Mouse (Mus musculus): ENCODE measurements around the gene Kcnk10. TPM values are rescaled to one million over a fixed set of nuclear protein-coding genes. Genes with fewer than 3 reads are reported as not detected.

Gene Kcnk10
- polyA plus RNA-seq, 1 experiment, result 24.0 TPM

- Histone ChIP-seq H3K4me3 (replicated peaks; ENCODE audit: insufficient read depth, low read depth, low read length) (no peak overlapping the region), H3K27me3 (ENCODE audit: control insufficient read depth, insufficient read depth, low read length) (no peaks in the 10 kb centered on the region), H3K4me1 (ENCODE audit: control insufficient read depth, insufficient read depth, low read length) (peaks cover 34% of the 10 kb centered on the region; the same call in 1 of the 2 replicates), H3K27ac (ENCODE audit: insufficient read depth, low read length) (peak overlapping the region; percentile 8)
- peak; percentile 59 to 80 for DNase-seq
- 12% methylated on average over 2 of the region's 2 CpGs for WGBS
- TF ChIP-seq POLR2A (IDR thresholded peaks at IDR 0.05; ENCODE audit: borderline replicate concordance, insufficient read depth, low read length), result no peak
- no peak for TF ChIP-seq CTCF (IDR thresholded peaks at IDR 0.05; ENCODE audit: borderline replicate concordance, insufficient read depth, low read depth, low read length)
These were observed 96.7 kb downstream of the Kcnk10 start for GRCm38 (mm10) chr12:98481460-98481859.

GRCm38 (mm10) chr12:98481048-98481447 is 97.1 kb downstream of the Kcnk10 start:
- Histone ChIP-seq H3K27ac (ENCODE audit: insufficient read depth, low read length) (peak overlapping the region; percentile 8; the same call in 1 of the 2 replicates), H3K4me3 (replicated peaks; ENCODE audit: insufficient read depth, low read depth, low read length) (no peak overlapping the region), H3K27me3 (ENCODE audit: control insufficient read depth, insufficient read depth, low read length) (no peaks in the 10 kb centered on the region), H3K4me1 (ENCODE audit: control insufficient read depth, insufficient read depth, low read length) (peaks cover 34% of the 10 kb centered on the region; the same call in 1 of the 2 replicates)
- 17% methylated on average over 5 of the region's 5 CpGs for WGBS
- TF ChIP-seq POLR2A (IDR thresholded peaks at IDR 0.05; ENCODE audit: borderline replicate concordance, insufficient read depth, low read length) (no peak), CTCF (IDR thresholded peaks at IDR 0.05; ENCODE audit: borderline replicate concordance, insufficient read depth, low read depth, low read length) (no peak)
- no peak for DNase-seq

- TF ChIP-seq CTCF (IDR thresholded peaks at IDR 0.05; ENCODE audit: borderline replicate concordance, insufficient read depth, low read depth, low read length), result no peak
- TF ChIP-seq POLR2A (IDR thresholded peaks at IDR 0.05; ENCODE audit: borderline replicate concordance, insufficient read depth, low read length), result no peak
- Histone ChIP-seq H3K4me1 (ENCODE audit: control insufficient read depth, insufficient read depth, low read length) (peaks cover 40% of the 10 kb centered on the region), H3K4me3 (replicated peaks; ENCODE audit: insufficient read depth, low read depth, low read length) (no peak overlapping the region), H3K27ac (ENCODE audit: insufficient read depth, low read length) (no peak overlapping the region), H3K27me3 (ENCODE audit: control insufficient read depth, insufficient read depth, low read length) (no peaks in the 10 kb centered on the region)
- DNase-seq, result no peak
- 46% methylated on average over 8 of the region's 8 CpGs for WGBS
These were observed 100.2 kb downstream of the Kcnk10 start for GRCm38 (mm10) chr12:98477673-98478461.

GRCm38 (mm10) chr12:98471232-98471631 is 106.9 kb downstream of the Kcnk10 start:
- no peak overlapping the region for H3K4me3 ChIP-seq (replicated peaks; ENCODE audit: insufficient read depth, low read depth, low read length)
- TF ChIP-seq CTCF (IDR thresholded peaks at IDR 0.05; ENCODE audit: borderline replicate concordance, insufficient read depth, low read depth, low read length) (no peak), POLR2A (IDR thresholded peaks at IDR 0.05; ENCODE audit: borderline replicate concordance, insufficient read depth, low read length) (no peak)
- no peak for DNase-seq
- peaks cover 10% of the 10 kb centered on the region for H3K4me1 ChIP-seq (ENCODE audit: control insufficient read depth, insufficient read depth, low read length)
- H3K27ac ChIP-seq (ENCODE audit: insufficient read depth, low read length), result peak overlapping the region; percentile 57
- H3K27me3 ChIP-seq (ENCODE audit: control insufficient read depth, insufficient read depth, low read length), result no peaks in the 10 kb centered on the region
- WGBS, result 67% methylated on average over 5 of the region's 5 CpGs

- no peak for DNase-seq
- H3K27me3 ChIP-seq (ENCODE audit: control insufficient read depth, insufficient read depth, low read length), result no peaks in the 10 kb centered on the region
- peaks cover 10% of the 10 kb centered on the region for H3K4me1 ChIP-seq (ENCODE audit: control insufficient read depth, insufficient read depth, low read length)
- TF ChIP-seq POLR2A (IDR thresholded peaks at IDR 0.05; ENCODE audit: borderline replicate concordance, insufficient read depth, low read length) (no peak), CTCF (IDR thresholded peaks at IDR 0.05; ENCODE audit: borderline replicate concordance, insufficient read depth, low read depth, low read length) (no peak)
- H3K27ac ChIP-seq (ENCODE audit: insufficient read depth, low read length), result no peak overlapping the region; the same call in 1 of the 2 replicates
- 63% methylated on average over 3 of the region's 3 CpGs for WGBS
- H3K4me3 ChIP-seq (replicated peaks; ENCODE audit: insufficient read depth, low read depth, low read length), result no peak overlapping the region
These were observed 108.0 kb downstream of the Kcnk10 start for GRCm38 (mm10) chr12:98470097-98470496.

- 31% methylated on average over 4 of the region's 4 CpGs for WGBS
- peaks cover 5% of the 10 kb centered on the region; the same call in 1 of the 2 replicates for H3K4me1 ChIP-seq (ENCODE audit: control insufficient read depth, insufficient read depth, low read length)
- H3K4me3 ChIP-seq (replicated peaks; ENCODE audit: insufficient read depth, low read depth, low read length), result no peak overlapping the region
- TF ChIP-seq CTCF (IDR thresholded peaks at IDR 0.05; ENCODE audit: borderline replicate concordance, insufficient read depth, low read depth, low read length) (no peak), POLR2A (IDR thresholded peaks at IDR 0.05; ENCODE audit: borderline replicate concordance, insufficient read depth, low read length) (no peak)
- peak overlapping the region; percentile 57; the same call in 1 of the 2 replicates for H3K27ac ChIP-seq (ENCODE audit: insufficient read depth, low read length)
- DNase-seq, result peak; percentile 50 to 73
- H3K27me3 ChIP-seq (ENCODE audit: control insufficient read depth, insufficient read depth, low read length), result no peaks in the 10 kb centered on the region
These were observed 110.3 kb downstream of the Kcnk10 start for GRCm38 (mm10) chr12:98467793-98468192.

GRCm38 (mm10) chr12:98459889-98460288 is 118.2 kb downstream of the Kcnk10 start:
- TF ChIP-seq CTCF (IDR thresholded peaks at IDR 0.05; ENCODE audit: borderline replicate concordance, insufficient read depth, low read depth, low read length) (peak; percentile 55; the same call in 1 of the 2 replicates), POLR2A (IDR thresholded peaks at IDR 0.05; ENCODE audit: borderline replicate concordance, insufficient read depth, low read length) (no peak)
- Histone ChIP-seq H3K4me1 (ENCODE audit: control insufficient read depth, insufficient read depth, low read length) (peaks cover 38% of the 10 kb centered on the region), H3K27me3 (ENCODE audit: control insufficient read depth, insufficient read depth, low read length) (no peaks in the 10 kb centered on the region), H3K27ac (ENCODE audit: insufficient read depth, low read length) (peak overlapping the region; percentile 54), H3K4me3 (replicated peaks; ENCODE audit: insufficient read depth, low read depth, low read length) (no peak overlapping the region)
- DNase-seq, result peak; percentile 47 to 59
- WGBS, result 66% methylated on average over 3 of the region's 3 CpGs

GRCm38 (mm10) chr12:98458944-98459343 is 119.2 kb downstream of the Kcnk10 start:
- DNase-seq, result peak in 1 of 2 experiments; percentile 51
- H3K27me3 ChIP-seq (ENCODE audit: control insufficient read depth, insufficient read depth, low read length), result no peaks in the 10 kb centered on the region
- WGBS, result 14% methylated on average over 4 of the region's 4 CpGs
- TF ChIP-seq CTCF (IDR thresholded peaks at IDR 0.05; ENCODE audit: borderline replicate concordance, insufficient read depth, low read depth, low read length) (no peak), POLR2A (IDR thresholded peaks at IDR 0.05; ENCODE audit: borderline replicate concordance, insufficient read depth, low read length) (no peak)
- no peak overlapping the region for H3K4me3 ChIP-seq (replicated peaks; ENCODE audit: insufficient read depth, low read depth, low read length)
- H3K4me1 ChIP-seq (ENCODE audit: control insufficient read depth, insufficient read depth, low read length), result peaks cover 46% of the 10 kb centered on the region
- H3K27ac ChIP-seq (ENCODE audit: insufficient read depth, low read length), result peak overlapping the region; percentile 63
